Mouse (Mus musculus) frontal cortex, postnatal 25 days (tissue): ENCODE results near the gene Padi6.

Experiments
- DNase-seq, 2 experiments: peaks; one replicate each; pipeline ENCODE4 v3.0.0; 2022; ENCODE audit warnings: low spot score in 2 of 2

Gene Padi6

DNA sequence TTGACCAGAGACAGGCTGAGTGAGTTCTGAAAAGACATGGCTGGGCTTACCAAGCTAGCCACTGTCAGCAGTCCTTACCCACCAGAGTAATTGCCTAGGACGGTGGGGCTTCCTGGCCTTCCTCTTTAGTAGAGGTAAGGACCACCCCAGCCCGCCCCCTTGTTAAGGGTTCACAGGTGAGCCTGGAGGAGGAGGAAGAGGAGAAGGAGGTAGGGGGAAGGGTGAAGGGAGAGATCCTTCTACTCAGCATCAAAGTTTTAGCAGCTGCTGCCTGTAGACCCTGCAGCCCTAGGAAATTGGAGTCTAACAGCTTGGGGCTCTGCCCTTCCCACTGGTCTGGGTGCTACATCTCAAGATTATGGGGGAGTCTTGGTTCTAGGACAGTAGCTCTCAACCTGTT is at the start of gene Padi6:
Gene Padi6 (minus strand): TSS at position 101 of the 400 bp plus-strand sequence.
- no peak for DNase-seq

DNA sequence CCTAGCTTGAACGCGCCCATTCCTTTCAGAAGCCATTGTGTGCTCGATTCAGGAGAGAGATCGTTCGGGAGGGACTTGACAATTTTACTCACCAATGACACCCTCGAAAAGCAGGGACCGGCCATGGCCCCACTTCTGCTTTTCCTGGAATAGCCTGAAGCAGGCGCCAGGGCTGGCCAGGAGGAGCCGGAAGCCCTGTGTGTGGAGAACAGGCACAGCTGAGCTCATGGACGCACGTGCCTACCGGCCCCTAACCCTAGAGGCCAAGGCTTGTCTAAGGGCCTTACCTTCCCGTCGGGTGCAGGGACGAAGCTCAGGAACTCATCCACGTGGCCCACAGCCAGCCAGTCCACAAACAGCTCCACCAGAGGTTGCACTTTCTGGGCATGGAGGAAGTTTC is 48.6 kb upstream of the Padi6 start:
- DNase-seq, result no peak

DNA sequence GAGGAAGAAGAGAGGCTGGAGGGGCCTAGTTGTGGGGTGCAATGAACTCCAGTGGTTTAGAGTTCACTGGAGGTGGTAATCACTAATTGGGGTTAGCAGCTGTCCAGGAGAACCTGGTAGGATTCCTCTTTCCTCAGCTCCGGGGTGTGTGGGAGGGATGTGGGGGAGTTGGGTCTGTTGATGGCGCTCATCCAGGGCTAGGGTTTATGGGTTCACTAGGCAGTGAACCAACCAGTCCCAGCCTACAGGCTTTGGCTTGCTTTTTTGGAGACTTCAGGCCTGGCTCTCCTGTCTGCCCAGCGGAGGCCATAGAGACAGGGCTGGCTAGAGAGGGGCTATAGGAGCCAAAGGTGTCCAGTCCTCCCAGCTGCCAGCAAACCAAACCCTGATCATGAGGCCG is 47.5 kb upstream of the Padi6 start:
- DNase-seq, result no peak

DNA sequence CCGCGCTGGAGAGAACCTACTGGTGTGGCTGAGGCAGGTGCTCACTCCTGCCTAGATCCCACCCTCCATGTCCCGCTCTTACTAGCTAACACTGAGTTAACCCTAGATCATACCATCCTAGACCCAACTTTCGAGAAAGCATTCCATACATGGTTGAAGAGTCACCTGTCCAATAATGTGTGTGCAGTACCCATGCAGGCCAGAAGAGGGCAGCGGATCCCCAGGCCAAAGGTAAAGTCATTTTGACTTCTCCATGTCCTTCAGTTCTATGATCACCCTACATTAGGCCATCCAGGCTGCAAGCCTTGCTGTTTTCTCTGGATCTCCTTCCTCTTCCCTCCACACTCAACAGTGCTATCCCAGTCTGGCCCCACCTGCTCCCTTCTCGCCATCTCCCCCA is 46.5 kb upstream of the Padi6 start:
- peak; percentile 27 to 30 for DNase-seq

DNA sequence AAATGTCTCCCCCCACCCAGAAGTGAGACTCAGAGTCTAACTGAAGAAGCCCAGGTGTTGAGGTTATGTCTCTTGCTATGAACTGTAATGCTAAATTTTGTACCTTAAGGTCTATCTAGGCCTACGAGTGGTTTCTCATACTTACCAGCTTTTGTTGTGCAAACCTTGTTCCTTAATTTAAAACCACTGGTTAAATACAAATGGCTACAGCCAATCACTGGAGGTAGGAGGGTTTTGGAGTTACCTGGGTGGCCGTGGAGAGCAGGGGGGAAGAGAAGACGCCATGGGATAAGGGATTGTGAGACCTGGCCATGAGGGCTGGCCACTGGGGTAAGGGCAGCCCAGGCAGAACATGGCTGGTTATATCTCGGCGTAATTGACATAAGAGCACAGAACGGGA is 45.8 kb upstream of the Padi6 start:
- no peak for DNase-seq

DNA sequence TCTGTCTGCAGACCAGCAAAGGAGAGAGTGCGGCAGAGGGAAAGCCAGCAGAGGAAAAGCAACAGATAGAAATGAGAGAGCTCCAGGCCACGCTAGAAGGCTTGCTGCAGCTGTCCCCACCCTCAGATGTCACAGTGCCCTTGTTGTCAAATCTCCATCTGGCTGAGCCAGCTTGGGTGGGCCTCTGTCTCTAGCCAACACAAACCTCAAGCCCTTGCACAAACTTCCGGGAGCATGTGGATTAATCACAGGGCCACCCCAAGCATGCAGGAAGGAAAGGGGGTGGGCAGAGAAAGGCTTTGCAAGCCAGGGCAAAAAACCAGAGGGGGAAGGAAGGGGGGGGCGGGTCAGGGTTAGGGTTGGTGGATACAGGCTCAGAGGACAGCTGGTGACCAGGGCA is 45.0 kb upstream of the Padi6 start:
- DNase-seq, result no peak

DNA sequence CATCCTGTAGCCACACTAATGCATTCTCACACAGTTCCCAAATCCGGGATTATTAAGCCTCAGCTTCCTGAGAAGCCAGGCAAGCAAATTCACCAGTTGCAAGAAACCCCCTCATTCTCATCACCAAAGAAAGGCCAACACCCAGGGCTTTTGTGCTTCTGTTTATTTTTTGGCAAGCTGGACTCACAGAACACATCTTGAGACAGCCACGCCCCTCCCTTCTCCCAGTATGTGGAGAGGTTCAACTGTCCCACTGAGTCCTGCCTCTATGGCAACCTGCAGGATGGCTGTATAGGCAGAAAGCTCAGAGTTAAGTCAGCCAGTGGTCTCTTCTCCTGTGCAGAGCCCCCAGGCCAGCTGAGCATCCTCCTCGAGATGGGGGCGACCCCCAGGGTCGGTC is 42.8 kb upstream of the Padi6 start:
- no peak for DNase-seq

DNA sequence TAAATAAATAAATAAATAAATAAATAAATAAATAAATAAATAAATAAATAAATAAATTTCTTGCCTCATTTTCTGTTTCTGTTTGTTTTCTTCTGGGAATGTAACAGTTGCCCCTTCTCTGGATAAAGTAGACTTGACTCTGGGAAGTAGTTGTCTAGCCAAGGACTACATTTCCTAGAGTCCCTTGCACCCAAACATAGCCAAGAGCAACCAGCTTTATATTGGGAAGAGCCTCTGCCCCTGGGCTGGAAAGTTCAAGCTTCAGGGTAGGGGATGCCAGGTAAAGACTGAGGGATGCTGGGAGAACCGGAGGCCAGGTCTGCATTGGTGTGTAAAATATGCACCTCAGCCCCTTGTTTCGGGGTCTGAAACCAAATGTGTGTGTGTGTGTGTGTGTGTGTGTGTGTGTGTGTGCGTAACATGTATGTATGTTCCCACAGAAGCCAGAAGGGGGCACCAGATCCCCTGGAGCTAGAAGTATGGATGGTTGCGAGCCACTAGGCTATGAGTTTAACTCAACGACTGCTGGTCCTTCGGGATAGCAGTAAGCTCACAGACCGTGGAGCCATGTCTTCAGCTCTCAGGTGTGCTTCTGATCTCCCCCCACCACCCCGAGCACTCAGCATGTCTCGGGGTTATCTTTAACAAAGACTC is 42.0 kb upstream of the Padi6 start:
- DNase-seq, result no peak

DNA sequence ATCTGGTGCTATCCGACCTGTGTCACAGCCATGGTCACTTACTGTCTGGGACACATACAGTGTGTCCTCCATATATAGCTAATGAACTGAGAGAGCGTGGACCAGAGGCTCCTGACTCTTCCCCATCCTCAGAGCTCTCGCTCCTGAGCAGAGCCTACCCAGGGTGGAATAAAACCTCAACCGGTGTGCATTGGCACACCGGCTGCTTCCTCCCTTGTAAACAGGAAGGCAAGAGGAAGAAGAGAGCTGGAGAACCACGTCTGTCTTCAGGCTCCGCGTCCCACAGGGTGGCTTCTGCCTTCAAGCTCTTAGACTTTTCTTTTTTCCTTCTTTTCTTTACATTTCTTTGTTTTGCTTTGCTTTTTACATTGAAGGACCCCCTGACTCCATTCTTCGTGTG is 40.4 kb upstream of the Padi6 start:
- DNase-seq, result no peak

DNA sequence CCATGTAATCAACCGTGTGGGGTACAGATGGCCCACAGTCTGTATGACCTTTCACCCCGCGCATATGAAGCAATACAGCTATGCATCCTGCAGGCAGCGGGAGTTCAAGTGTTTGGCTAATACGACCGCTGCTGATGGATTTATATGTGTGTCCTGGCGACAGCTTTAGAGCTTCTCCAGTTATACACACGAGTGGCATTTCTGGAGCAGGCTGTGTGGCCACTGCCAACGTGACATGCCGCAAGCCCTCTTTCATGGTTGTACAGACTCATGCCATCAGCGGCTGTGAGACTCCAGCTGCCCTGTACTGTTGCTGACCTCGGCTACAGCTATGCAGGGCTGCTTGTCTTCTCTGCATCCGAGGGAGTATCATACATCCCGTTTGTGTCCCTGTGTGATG is 38.1 kb upstream of the Padi6 start:
- no peak for DNase-seq

DNA sequence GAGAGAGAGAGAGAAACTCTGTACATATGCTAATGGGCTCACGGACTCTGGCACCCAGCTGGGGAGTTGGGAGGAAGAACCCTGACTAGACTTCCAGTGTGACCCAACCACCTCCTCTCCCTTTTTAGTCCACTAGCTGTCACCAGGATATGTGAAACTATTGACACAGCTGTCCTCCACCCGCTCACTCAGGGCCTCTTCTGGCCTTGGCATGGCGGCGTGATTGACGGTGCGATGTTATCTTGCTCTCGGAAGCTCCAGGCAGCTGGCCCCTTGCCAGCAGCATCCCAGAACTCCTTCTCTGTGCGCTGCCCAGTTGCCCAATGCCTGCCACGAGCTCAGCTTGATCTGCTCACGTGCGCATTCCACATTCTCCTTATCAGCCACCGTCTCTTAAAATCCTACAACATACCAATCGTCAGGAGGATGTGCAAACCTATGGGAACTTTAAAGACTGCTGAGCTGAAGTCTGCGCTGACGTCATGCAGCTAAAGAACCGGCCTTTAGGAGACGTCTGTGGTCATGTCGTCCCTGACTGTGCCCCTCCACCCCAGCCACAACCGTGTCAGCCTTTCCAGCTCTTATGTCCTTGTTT is 37.5 kb upstream of the Padi6 start:
- DNase-seq, result no peak

DNA sequence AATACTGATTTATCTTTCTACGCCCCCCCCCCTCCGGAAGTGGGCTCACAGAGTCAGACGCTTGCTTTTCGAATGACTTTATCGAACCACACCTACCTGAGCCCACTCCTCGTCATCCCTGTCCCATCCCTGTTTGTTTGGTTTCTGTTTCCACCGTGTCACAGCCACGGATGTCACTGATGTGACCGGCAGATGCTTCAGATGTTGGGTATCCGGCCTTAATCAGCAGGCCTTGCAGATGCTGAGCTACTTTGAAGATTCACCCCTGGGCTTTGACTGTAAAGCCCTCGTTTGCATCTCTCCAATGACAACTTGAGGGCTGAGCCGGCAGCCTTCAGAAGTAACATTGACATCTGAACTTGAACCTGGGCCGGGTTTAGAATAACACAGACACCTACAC is 34.2 kb upstream of the Padi6 start:
- no peak for DNase-seq

DNA sequence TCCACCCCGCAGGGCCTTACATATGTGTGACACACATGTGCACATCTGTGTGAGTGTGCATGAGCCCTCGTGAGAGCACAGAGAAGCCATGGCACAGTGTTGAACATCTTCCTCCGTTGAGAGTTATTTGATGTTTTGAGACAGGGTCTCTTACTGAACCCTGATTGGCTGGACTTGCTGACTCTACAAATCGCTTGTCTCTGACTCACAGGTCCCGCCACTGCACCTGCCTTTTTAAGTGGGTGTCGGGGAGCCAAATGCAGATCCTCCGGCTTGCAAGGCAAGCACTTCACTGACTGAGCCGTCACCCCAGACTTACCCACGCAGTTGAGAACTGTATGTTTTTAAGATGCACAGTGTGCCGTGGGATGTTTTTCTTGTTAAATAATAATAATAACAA is 33.4 kb upstream of the Padi6 start:
- DNase-seq, result no peak

DNA sequence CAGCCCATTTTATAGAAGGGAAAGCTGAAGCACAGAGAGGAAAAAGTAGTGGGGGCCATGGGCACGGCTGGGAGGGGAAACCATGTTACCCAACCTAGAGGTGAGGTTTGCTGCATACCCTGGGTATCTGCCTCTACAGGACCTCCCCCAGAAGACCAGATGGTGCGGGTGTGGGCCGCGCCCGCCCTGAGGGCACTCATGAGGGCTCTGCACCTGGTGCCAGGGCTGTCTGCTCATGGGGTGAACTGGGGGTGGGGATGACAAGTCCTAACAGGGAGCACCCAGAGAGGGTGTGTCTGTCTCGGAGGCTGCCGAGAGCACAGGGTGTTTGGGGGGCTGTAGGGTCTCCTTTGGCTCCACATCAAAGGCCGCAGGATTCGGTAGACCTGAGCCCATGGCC is 32.5 kb upstream of the Padi6 start:
- DNase-seq, result no peak

DNA sequence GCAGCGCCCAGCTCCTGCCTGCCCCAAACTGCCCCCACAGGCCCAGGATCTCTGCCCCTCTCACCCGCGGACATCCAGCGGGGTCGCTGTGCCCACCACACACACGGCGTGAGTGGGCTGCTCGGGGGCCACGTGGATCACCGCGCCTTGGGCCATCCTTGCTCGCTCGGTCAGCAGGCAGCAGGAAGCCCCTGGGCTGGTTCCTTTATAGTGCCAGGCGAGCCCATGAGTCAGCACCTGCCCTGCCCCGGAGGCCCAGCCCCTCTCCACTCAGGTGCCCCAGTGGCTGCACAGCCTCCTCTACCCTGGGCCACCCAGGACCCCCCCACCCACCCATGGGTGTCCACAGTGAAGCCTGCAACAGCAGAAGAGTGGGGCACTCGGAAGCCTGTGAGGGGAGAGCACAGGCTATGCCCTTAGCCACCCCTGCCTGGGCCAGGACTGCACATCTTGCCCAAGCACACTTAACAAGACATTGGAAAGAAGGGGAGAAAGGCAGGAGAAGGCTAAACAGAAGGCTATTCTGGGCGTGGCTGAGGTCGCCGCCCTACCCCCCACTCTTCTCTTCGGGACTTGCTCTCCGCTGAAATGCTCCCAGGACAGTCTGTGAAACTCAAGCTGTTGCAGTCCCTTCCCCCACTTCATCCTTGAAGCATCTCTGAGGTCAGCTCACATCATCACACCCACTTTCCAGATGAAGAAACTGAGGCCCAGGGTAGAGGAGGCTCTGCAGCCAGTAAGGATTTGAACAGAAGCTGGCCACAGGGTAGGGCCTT is 31.8 kb upstream of the Padi6 start, which contains the start of gene Padi4:
Gene Padi4 (minus strand): TSS at position 212 of the 776 bp plus-strand sequence.
- no peak for DNase-seq

DNA sequence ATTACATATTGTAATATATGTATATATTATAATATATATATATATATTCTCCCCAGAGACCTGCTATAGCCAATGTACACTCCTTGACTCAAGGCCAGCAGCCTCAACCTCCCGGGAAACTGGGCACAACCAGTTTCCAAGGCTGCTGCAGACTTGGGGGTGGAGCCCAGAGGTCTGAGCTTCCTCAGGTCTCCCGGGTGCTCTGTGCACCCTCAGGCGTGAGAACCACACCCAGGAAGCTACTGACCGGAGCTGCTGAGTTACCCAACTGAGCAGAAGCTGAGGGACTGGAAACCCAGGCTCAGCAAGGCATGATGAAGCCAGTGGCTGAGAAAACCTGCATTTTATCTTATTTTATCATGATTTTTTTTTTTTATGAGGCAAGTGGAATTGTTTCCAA is 28.6 kb upstream of the Padi6 start:
- no peak for DNase-seq

DNA sequence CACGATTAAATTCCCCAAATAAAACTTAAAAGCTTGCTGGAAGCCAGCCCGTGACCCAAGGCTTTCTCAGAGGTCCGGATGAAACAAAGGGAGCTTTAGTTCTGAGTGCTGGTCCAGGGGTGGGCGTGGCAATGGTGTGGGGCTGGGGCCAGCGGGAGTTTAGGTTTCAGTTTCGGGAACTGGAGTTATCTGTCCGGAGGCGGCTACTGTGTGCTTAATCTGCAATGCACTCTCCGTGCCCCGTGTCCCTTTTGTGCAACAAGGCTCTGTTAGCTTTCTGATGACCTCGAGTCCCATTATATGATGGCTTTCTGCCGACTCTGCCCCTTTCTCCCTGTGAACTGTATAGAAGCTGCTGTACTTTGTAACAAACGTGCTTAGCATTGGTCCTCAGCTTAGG is 28.0 kb upstream of the Padi6 start:
- DNase-seq, result no peak

DNA sequence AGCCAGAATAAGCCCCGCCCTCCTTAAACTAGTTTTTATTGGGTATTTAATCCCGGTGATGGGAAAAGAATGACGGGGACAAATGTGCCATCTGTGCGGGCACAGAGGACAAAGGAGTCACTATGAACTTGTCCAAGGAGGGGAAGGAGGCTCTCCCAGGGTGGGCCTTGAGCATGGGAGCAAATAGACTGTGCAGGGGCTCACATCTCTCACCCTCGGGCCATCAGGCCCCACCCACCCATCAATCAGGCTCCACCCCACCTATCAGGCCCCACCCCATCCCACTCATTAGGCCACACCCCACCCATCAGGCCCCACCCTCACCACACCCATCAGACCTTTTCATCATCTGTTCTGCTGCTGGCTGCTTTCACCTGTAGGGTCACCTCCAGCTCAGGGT is 26.5 kb upstream of the Padi6 start:
- no peak for DNase-seq

DNA sequence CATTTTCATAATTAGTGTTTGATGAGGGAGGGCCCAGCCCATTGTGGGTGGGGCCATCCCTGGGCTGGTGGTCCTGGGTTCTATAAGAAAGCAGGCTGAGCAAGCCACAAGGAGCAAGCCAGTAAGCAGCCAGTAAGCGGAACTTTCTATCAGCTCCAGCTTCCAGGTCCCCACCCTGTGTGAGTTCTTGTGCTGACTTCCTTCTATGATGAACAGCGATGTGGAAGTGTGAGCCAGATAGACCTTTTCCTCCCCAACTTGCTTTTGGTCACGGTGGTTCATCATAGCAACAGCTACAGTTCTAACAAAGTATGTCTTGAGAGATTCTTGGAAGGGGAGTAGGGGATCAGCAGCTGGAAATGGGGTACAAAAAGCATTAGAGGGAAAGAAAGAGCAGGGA is 23.5 kb upstream of the Padi6 start:
- no peak for DNase-seq

DNA sequence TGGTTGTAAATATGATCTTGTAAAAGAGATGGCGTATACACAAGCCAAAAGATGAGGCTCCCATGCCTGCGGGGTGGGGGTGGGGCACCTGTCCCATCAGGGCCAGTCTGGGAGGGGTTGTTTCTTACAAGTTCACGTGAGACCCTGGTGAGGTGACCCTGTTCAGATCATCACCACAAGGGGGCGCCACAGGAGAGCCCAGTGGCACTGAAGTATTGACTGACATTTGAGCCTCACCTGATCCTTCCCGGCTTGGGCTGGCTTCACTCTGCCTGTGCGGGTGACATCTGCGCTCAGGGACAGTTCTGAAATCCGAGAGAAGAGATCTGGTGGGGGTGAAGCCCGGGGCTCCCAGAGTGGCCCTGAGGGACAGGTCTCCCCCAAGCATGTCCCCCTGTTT is 20.7 kb upstream of the Padi6 start:
- no peak for DNase-seq

DNA sequence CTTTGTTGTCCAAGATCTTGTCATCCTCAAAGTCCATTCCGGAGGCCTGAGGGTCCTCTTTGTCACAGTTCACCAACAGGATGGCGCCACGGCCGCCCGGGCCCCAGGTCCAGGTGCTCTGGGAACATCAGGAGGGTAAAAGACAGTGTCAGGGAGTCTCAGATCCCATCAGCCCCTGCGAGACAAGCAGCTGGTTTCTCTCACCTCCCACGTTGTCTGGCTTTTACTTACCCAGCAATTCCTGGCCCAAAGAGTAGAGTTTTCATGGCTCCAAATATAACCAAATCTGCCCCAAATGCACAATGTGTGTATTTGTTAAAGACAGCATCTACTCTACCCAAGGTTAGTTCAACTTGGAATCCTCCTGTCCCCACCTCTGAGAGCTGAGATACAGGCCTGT is 19.2 kb upstream of the Padi6 start:
- DNase-seq, result no peak

DNA sequence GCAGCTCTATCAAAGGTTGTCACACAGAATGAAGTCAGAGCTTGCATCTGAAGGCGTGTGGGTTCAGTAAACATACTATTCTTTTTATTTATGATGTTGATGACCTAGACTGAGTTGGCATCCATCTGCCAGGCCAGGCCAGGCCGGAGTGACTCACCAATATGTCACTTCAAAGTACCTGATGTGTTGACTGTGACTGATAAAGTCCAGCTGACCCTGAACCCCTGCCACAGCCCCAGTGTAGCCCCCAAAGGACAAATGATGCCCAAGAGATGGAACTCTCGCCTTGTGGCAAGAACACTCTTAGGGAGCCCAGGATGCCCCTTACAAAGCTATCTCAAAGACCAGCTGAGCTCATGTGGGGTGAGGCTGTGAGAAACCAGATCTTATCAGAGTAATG is 13.4 kb upstream of the Padi6 start:
- no peak for DNase-seq

DNA sequence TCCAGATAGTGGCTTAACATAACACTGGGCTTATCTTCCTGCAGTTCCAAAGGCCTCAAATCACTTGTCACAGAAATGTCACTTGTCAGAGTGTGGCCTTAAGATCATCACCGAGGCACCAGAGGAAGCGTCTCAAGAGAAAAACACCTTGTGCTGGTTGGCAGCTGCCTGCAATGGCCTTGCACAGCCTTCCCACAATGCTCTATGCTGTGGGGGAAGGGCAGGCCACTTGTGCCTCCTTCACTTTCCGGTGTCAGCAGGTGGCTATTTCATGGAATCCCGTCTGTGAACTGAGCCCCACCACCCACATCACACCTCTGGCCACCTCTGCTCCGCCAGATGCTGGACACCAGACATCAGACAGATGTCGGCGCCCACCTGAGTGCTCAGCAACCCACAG is 10.9 kb upstream of the Padi6 start:
- DNase-seq, result no peak
